In genomic region chr5:151210869-151211268, GRCm38 (mm10) we compare ENCODE assay signal across 15 mouse cellular contexts. TPM values are rescaled to one million over a fixed set of nuclear protein-coding genes. Genes with fewer than 3 reads are reported as not detected.
"Had no signal": no experiment of that assay in that cellular context is flagged by ENCODE, and none has a peak within 500 bp of the region (broad histone marks: within the 10 kb centered on the region; RNA-seq: fewer than 3 reads in every experiment).

No protein-coding gene starts in this region.

- H3K27me3 ChIP-seq: limb, embryonic 12.5 days; liver, embryonic 13.5 days; lung, embryonic 15.5 days; neural tube, embryonic 12.5 days; stomach, embryonic 15.5 days had no signal

- H3K4me3 ChIP-seq: limb, embryonic 12.5 days; liver, embryonic 13.5 days; lung, embryonic 15.5 days; midbrain, embryonic 10.5 days; neural tube, embryonic 12.5 days; stomach, embryonic 15.5 days had no signal

- H3K36me3 ChIP-seq: limb, embryonic 12.5 days; liver, embryonic 13.5 days; lung, embryonic 15.5 days; midbrain, embryonic 10.5 days; neural tube, embryonic 12.5 days; stomach, embryonic 15.5 days had no signal

- H3K4me1 ChIP-seq: liver, embryonic 13.5 days; lung, embryonic 15.5 days; midbrain, embryonic 10.5 days; neural tube, embryonic 12.5 days; stomach, embryonic 15.5 days had no signal

- H3K27ac ChIP-seq: limb, embryonic 12.5 days; liver, embryonic 13.5 days; lung, embryonic 15.5 days; midbrain, embryonic 10.5 days; neural tube, embryonic 12.5 days; stomach, embryonic 15.5 days had no signal

- ATAC-seq: intestine, postnatal 0 days; liver, postnatal 0 days had no signal

- DNase-seq: kidney, postnatal 10 days; liver; liver, embryonic 13.5 days; liver, postnatal 0 days; lung, postnatal 14 days; midbrain, embryonic 14.5 days; thymus, adult 2 months; thymus, postnatal 25 days had no signal

- H3K9me3 ChIP-seq: limb, embryonic 12.5 days; liver, embryonic 13.5 days; lung, embryonic 15.5 days; midbrain, embryonic 10.5 days; neural tube, embryonic 12.5 days; stomach, embryonic 15.5 days had no signal

RNA-seq across cellular contexts. Expression of gene Stard13, which starts 22.8 kb away (rescaled TPM):
- total RNA-seq: neutrophil, adult 5-6 weeks had no signal
